Mouse (Mus musculus): ENCODE measurements around the gene Emilin3. TPM values are rescaled to one million over a fixed set of nuclear protein-coding genes. Genes with fewer than 3 reads are reported as not detected.

Gene Emilin3
- polyA plus RNA-seq, 1 experiment: not detected

DNA sequence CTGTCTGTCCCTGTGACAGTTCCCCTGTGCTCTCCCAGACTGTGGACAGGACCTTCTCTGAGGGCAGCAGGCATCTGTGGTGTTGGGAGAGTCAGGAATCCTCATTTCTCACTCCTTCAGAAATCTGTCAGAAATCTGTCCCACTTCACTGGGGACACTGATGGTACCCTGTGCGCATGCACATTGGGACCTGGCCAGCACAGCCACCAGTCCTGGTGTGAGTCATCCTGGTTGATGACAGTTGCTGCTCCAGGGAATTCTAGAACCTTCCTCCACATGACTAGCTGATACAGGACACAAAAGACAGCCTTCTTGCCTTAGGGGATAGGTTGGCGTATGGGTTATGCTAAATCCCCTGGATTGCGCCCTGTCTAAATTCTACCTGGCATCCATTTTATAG, 5.2 kb upstream of the Emilin3 start:
- TF ChIP-seq CTCF (IDR thresholded peaks at IDR 0.05; ENCODE audit: extremely low read depth, insufficient read depth, insufficient read length, insufficient replicate concordance) (no peak), POLR2A (IDR thresholded peaks at IDR 0.05; ENCODE audit: low read depth, low read length) (no peak)
- H3K27ac ChIP-seq (ENCODE audit: insufficient read depth, low read length): no peak overlapping the region
- WGBS: 95% methylated on average over 3 of the region's 3 CpGs
- no peak for DNase-seq (ENCODE audit: low read depth in 1 of 2, low spot score in 2 of 2)
- no peaks in the 10 kb centered on the region for H3K36me3 ChIP-seq (ENCODE audit: control insufficient read depth, insufficient read depth, low read length)
- H3K27me3 ChIP-seq (ENCODE audit: control insufficient read depth, insufficient read depth, low read length): peaks cover 5% of the 10 kb centered on the region
- H3K4me3 ChIP-seq (ENCODE audit: extremely low read depth, insufficient read depth, insufficient read length): no peak overlapping the region
- H3K4me1 ChIP-seq (ENCODE audit: control insufficient read depth, insufficient read depth, insufficient read length): no peaks in the 10 kb centered on the region

DNA sequence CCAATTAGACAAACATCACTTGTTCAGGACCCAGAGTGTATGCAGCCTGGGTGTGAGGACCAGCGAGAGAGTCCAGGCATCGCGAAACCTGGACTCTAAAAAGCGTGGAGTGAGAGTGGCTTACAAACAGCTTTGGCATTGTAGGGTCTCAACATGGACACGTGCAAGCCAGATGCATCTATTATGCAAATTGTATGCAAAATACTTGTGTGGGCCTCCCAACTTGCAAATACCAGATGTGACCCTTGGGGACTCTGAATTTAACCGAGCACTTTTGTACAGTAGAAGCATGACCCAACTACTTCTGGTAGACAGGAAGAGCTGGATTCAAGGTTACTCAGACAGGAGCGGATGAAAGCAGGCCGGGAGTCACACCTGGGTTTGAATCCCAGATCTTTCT, 4.6 kb upstream of the Emilin3 start:
- TF ChIP-seq CTCF (IDR thresholded peaks at IDR 0.05; ENCODE audit: extremely low read depth, insufficient read depth, insufficient read length, insufficient replicate concordance) (no peak), POLR2A (IDR thresholded peaks at IDR 0.05; ENCODE audit: low read depth, low read length) (no peak)
- Histone ChIP-seq H3K36me3 (ENCODE audit: control insufficient read depth, insufficient read depth, low read length) (no peaks in the 10 kb centered on the region), H3K4me1 (ENCODE audit: control insufficient read depth, insufficient read depth, insufficient read length) (no peaks in the 10 kb centered on the region), H3K27ac (ENCODE audit: insufficient read depth, low read length) (no peak overlapping the region), H3K27me3 (ENCODE audit: control insufficient read depth, insufficient read depth, low read length) (peaks cover 7% of the 10 kb centered on the region), H3K4me3 (ENCODE audit: extremely low read depth, insufficient read depth, insufficient read length) (no peak overlapping the region)
- WGBS: 86% methylated on average over 8 of the region's 8 CpGs
- DNase-seq (ENCODE audit: low read depth in 1 of 2, low spot score in 2 of 2): no peak

GRCm38 (mm10) chr2:160915821-160916610, 3.9 kb upstream of the Emilin3 start:
- TF ChIP-seq CTCF (IDR thresholded peaks at IDR 0.05; ENCODE audit: extremely low read depth, insufficient read depth, insufficient read length, insufficient replicate concordance) (no peak), POLR2A (IDR thresholded peaks at IDR 0.05; ENCODE audit: low read depth, low read length) (no peak)
- 85% methylated on average over 13 of the region's 13 CpGs for WGBS
- H3K36me3 ChIP-seq (ENCODE audit: control insufficient read depth, insufficient read depth, low read length): no peaks in the 10 kb centered on the region
- no peak overlapping the region for H3K4me3 ChIP-seq (ENCODE audit: extremely low read depth, insufficient read depth, insufficient read length)
- no peaks in the 10 kb centered on the region for H3K4me1 ChIP-seq (ENCODE audit: control insufficient read depth, insufficient read depth, insufficient read length)
- peaks cover 7% of the 10 kb centered on the region for H3K27me3 ChIP-seq (ENCODE audit: control insufficient read depth, insufficient read depth, low read length)
- no peak overlapping the region for H3K27ac ChIP-seq (ENCODE audit: insufficient read depth, low read length)
- no peak for DNase-seq (ENCODE audit: low read depth in 1 of 2, low spot score in 2 of 2)

GRCm38 (mm10) chr2:160914656-160915055, 2.5 kb upstream of the Emilin3 start:
- no peak overlapping the region for H3K27ac ChIP-seq (ENCODE audit: insufficient read depth, low read length)
- H3K36me3 ChIP-seq (ENCODE audit: control insufficient read depth, insufficient read depth, low read length): no peaks in the 10 kb centered on the region
- DNase-seq (ENCODE audit: low read depth in 1 of 2, low spot score in 2 of 2): no peak
- WGBS: 82% methylated on average over 9 of the region's 9 CpGs
- H3K27me3 ChIP-seq (ENCODE audit: control insufficient read depth, insufficient read depth, low read length): peaks cover 7% of the 10 kb centered on the region
- H3K4me3 ChIP-seq (ENCODE audit: extremely low read depth, insufficient read depth, insufficient read length): no peak overlapping the region
- no peaks in the 10 kb centered on the region for H3K4me1 ChIP-seq (ENCODE audit: control insufficient read depth, insufficient read depth, insufficient read length)
- TF ChIP-seq POLR2A (IDR thresholded peaks at IDR 0.05; ENCODE audit: low read depth, low read length): no peak
- no peak for TF ChIP-seq CTCF (IDR thresholded peaks at IDR 0.05; ENCODE audit: extremely low read depth, insufficient read depth, insufficient read length, insufficient replicate concordance)

DNA sequence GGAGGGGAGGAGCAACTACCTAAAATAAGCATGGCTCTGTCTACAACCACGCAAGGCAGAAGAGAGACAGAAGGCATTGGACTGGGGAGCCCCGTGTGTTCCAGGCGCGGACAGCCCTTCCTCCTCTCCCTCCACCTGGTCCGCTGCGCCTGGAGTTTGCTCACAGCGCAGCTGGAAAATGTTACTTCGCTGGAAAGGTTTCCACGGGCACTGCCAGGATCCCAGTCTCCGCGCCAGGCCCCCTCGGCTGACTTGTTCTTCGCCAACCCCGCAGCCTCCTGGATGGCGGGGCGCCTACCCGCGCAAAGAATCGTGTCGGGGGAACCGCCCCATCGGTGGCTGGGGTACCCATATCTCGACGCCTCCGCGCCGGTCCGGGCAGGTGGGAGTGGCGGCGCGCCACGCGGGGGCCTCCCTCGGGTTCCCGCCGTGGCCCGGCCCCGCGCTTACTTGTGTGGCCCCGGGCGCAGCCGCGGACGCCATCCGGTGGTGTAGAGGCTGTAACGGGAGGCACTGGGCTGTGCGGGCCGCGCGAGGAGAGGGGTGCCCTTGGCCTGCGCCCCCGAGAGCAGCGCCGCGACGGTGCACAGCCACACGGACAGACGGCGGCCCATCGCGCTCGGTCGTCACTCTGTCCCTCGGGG, 448 bp downstream of the Emilin3 start:
- Histone ChIP-seq H3K4me1 (ENCODE audit: control insufficient read depth, insufficient read depth, insufficient read length) (no peaks in the 10 kb centered on the region), H3K27me3 (ENCODE audit: control insufficient read depth, insufficient read depth, low read length) (peaks cover 7% of the 10 kb centered on the region), H3K27ac (ENCODE audit: insufficient read depth, low read length) (no peak overlapping the region), H3K4me3 (ENCODE audit: extremely low read depth, insufficient read depth, insufficient read length) (no peak overlapping the region), H3K36me3 (ENCODE audit: control insufficient read depth, insufficient read depth, low read length) (no peaks in the 10 kb centered on the region)
- WGBS: 4% methylated on average over 64 of the region's 64 CpGs
- TF ChIP-seq POLR2A (IDR thresholded peaks at IDR 0.05; ENCODE audit: low read depth, low read length): no peak
- no peak for TF ChIP-seq CTCF (IDR thresholded peaks at IDR 0.05; ENCODE audit: extremely low read depth, insufficient read depth, insufficient read length, insufficient replicate concordance)
- no peak for DNase-seq (ENCODE audit: low read depth in 1 of 2, low spot score in 2 of 2)

- Histone ChIP-seq H3K36me3 (ENCODE audit: control insufficient read depth, insufficient read depth, low read length) (no peaks in the 10 kb centered on the region), H3K27me3 (ENCODE audit: control insufficient read depth, insufficient read depth, low read length) (peaks cover 7% of the 10 kb centered on the region), H3K4me1 (ENCODE audit: control insufficient read depth, insufficient read depth, insufficient read length) (no peaks in the 10 kb centered on the region), H3K4me3 (ENCODE audit: extremely low read depth, insufficient read depth, insufficient read length) (no peak overlapping the region), H3K27ac (ENCODE audit: insufficient read depth, low read length) (no peak overlapping the region)
- TF ChIP-seq POLR2A (IDR thresholded peaks at IDR 0.05; ENCODE audit: low read depth, low read length): no peak
- no peak for TF ChIP-seq CTCF (IDR thresholded peaks at IDR 0.05; ENCODE audit: extremely low read depth, insufficient read depth, insufficient read length, insufficient replicate concordance)
- 88% methylated on average over 5 of the region's 5 CpGs for WGBS
- DNase-seq (ENCODE audit: low read depth in 1 of 2, low spot score in 2 of 2): no peak
Observed at GRCm38 (mm10) chr2:160910633-160911032, 1.5 kb downstream of the Emilin3 start.

GRCm38 (mm10) chr2:160908607-160909006, 3.5 kb downstream of the Emilin3 start:
- H3K36me3 ChIP-seq (ENCODE audit: control insufficient read depth, insufficient read depth, low read length): no peaks in the 10 kb centered on the region

More at GRCm38 (mm10) chr2:160908607-160909006, 3.5 kb downstream of the Emilin3 start:
- Histone ChIP-seq H3K4me3 (ENCODE audit: extremely low read depth, insufficient read depth, insufficient read length) (no peak overlapping the region), H3K27ac (ENCODE audit: insufficient read depth, low read length) (no peak overlapping the region), H3K4me1 (ENCODE audit: control insufficient read depth, insufficient read depth, insufficient read length) (no peaks in the 10 kb centered on the region), H3K27me3 (ENCODE audit: control insufficient read depth, insufficient read depth, low read length) (peaks cover 7% of the 10 kb centered on the region)
- 75% methylated on average over 18 of the region's 18 CpGs for WGBS
- TF ChIP-seq CTCF (IDR thresholded peaks at IDR 0.05; ENCODE audit: extremely low read depth, insufficient read depth, insufficient read length, insufficient replicate concordance) (no peak), POLR2A (IDR thresholded peaks at IDR 0.05; ENCODE audit: low read depth, low read length) (no peak)
- DNase-seq (ENCODE audit: low read depth in 1 of 2, low spot score in 2 of 2): no peak
